Mouse (Mus musculus) erythroblast, embryonic 14.5 days (primary cell): ENCODE results near the gene Cyp4x1.

ENCODE experiments used
- GATA1 ChIP-seq: IDR thresholded peaks from 2 replicates; pipeline ENCODE4 v1.6.1; 2012; ENCODE audit warnings: low read length, inconsistent platforms, mixed read lengths
- TAL1 ChIP-seq: IDR thresholded peaks from 3 replicates; pipeline ENCODE4 v1.6.1; 2012; ENCODE audit warnings: low read length, inconsistent platforms, mixed read lengths

GRCm38 (mm10) chr4:115088611-115089338, 45.3 kb downstream of the Cyp4x1 start, which contains the start of gene Pdzk1ip1:
- TF ChIP-seq GATA1 (no peak), TAL1 (no peak)
